Mouse (Mus musculus): ENCODE measurements around the gene Unkl.
"Not testable (repeated sequence)": the region's sequence is repeated elsewhere in the genome, so short reads cannot be mapped to it uniquely, and the experiment has no call there.

Gene Unkl

GRCm38 (mm10) chr17:25219492-25220295 is 31.5 kb downstream of the Unkl start:
- no peak for DNase-seq (ENCODE audit: low read depth)

- DNase-seq (ENCODE audit: low read depth): no peak
Measured at GRCm38 (mm10) chr17:25220746-25221145, 32.5 kb downstream of the Unkl start.

- peak; percentile 80 for DNase-seq (ENCODE audit: low read depth)
Measured at GRCm38 (mm10) chr17:25221821-25222503, 33.8 kb downstream of the Unkl start.

- DNase-seq (ENCODE audit: low read depth): not testable (repeated sequence)
Measured at GRCm38 (mm10) chr17:25222504-25222940, 34.3 kb downstream of the Unkl start.

GRCm38 (mm10) chr17:25222951-25223601 is 34.9 kb downstream of the Unkl start:
- peak; percentile 9 for DNase-seq (ENCODE audit: low read depth)

GRCm38 (mm10) chr17:25224586-25225222 is 36.5 kb downstream of the Unkl start:
- DNase-seq (ENCODE audit: low read depth): no peak

- no peak for DNase-seq (ENCODE audit: low read depth)
Measured at GRCm38 (mm10) chr17:25225659-25226058, 37.5 kb downstream of the Unkl start.

- no peak for DNase-seq (ENCODE audit: low read depth)
Measured at GRCm38 (mm10) chr17:25227991-25228390, 39.8 kb downstream of the Unkl start.

- DNase-seq (ENCODE audit: low read depth): not testable (repeated sequence)
Measured at GRCm38 (mm10) chr17:25230014-25230655, 41.9 kb downstream of the Unkl start.

- DNase-seq (ENCODE audit: low read depth): no peak
Measured at GRCm38 (mm10) chr17:25230700-25231099, 42.5 kb downstream of the Unkl start.

- DNase-seq (ENCODE audit: low read depth): not testable (repeated sequence)
Measured at GRCm38 (mm10) chr17:25231621-25232020, 43.4 kb downstream of the Unkl start.

GRCm38 (mm10) chr17:25235635-25236034 is 47.4 kb downstream of the Unkl start:
- DNase-seq (ENCODE audit: low read depth): no peak

- peak; percentile 97 for DNase-seq (ENCODE audit: low read depth)
Measured at GRCm38 (mm10) chr17:25239695-25240636, 51.8 kb downstream of the Unkl start, which contains the start of the genes Gnptg and Tsr3. Gnptg (minus strand) TSS chr17:25240124. Tsr3 (plus strand) TSS chr17:25240170.

- DNase-seq (ENCODE audit: low read depth): peak; percentile 31
Measured at GRCm38 (mm10) chr17:25243131-25243780, 55.1 kb downstream of the Unkl start.

- no peak for DNase-seq (ENCODE audit: low read depth)
Measured at GRCm38 (mm10) chr17:25244239-25244638, 56.0 kb downstream of the Unkl start.

- no peak for DNase-seq (ENCODE audit: low read depth)
Measured at GRCm38 (mm10) chr17:25248033-25248750, 60.0 kb downstream of the Unkl start.

- DNase-seq (ENCODE audit: low read depth): no peak
Measured at GRCm38 (mm10) chr17:25250181-25250835, 62.1 kb downstream of the Unkl start.

- DNase-seq (ENCODE audit: low read depth): no peak
Measured at GRCm38 (mm10) chr17:25252643-25253042, 64.4 kb downstream of the Unkl start.

- DNase-seq (ENCODE audit: low read depth): no peak
Measured at GRCm38 (mm10) chr17:25253760-25254159, 65.6 kb downstream of the Unkl start.

Measured in NIH3T3 (cell line).